Mouse (Mus musculus) regulatory T cell (primary cell): Measurements from ENCODE around the gene Cadm2.

Source experiments
- in situ Hi-C: fragments of 300-600 bp; cut with MboI, MseI; formaldehyde crosslinking; loops from one replicate; pipeline ENCODE4 v1.15.1; 2025; ENCODE audit warnings: high pct_unique_total_duplicates

Gene Cadm2

GRCm38 (mm10) chr16:67620826-67621505 lies at the start of gene Cadm2:
Gene Cadm2 (minus strand): TSS chr16:67620908.
- in situ Hi-C loops, result no loop called here

GRCm38 (mm10) chr16:67646930-67647329 lies 26.2 kb upstream of the Cadm2 start:
- in situ Hi-C loops, result no loop called here

- in situ Hi-C loops, result no loop called here
These were observed 22.9 kb upstream of the Cadm2 start for GRCm38 (mm10) chr16:67643651-67644050.

GRCm38 (mm10) chr16:67619906-67620781 lies 564 bp downstream of the Cadm2 start:
- in situ Hi-C loops, result no loop called here

GRCm38 (mm10) chr16:67619416-67619815 lies 1.3 kb downstream of the Cadm2 start:
- in situ Hi-C loops, result no loop called here

- in situ Hi-C loops, result no loop called here
These were observed 1.9 kb downstream of the Cadm2 start for GRCm38 (mm10) chr16:67618817-67619216.

GRCm38 (mm10) chr16:67617811-67618210 lies 2.9 kb downstream of the Cadm2 start:
- in situ Hi-C loops, result no loop called here

- in situ Hi-C loops, result no loop called here
These were observed 3.5 kb downstream of the Cadm2 start for GRCm38 (mm10) chr16:67617256-67617655.

- in situ Hi-C loops, result no loop called here
These were observed 6.8 kb downstream of the Cadm2 start for GRCm38 (mm10) chr16:67613876-67614275.

- in situ Hi-C loops, result no loop called here
These were observed 9.6 kb downstream of the Cadm2 start for GRCm38 (mm10) chr16:67610904-67611681.

GRCm38 (mm10) chr16:67609116-67609515 lies 11.6 kb downstream of the Cadm2 start:
- in situ Hi-C loops, result no loop called here

GRCm38 (mm10) chr16:67608499-67608898 lies 12.2 kb downstream of the Cadm2 start:
- in situ Hi-C loops, result no loop called here

GRCm38 (mm10) chr16:67605661-67606060 lies 15.0 kb downstream of the Cadm2 start:
- in situ Hi-C loops, result no loop called here

- in situ Hi-C loops, result no loop called here
These were observed 20.7 kb downstream of the Cadm2 start for GRCm38 (mm10) chr16:67599981-67600380.

GRCm38 (mm10) chr16:67598841-67599240 lies 21.9 kb downstream of the Cadm2 start:
- in situ Hi-C loops, result no loop called here

GRCm38 (mm10) chr16:67591015-67591414 lies 29.7 kb downstream of the Cadm2 start:
- in situ Hi-C loops, result no loop called here

- in situ Hi-C loops, result no loop called here
These were observed 41.7 kb downstream of the Cadm2 start for GRCm38 (mm10) chr16:67578842-67579517.

GRCm38 (mm10) chr16:67575557-67575956 lies 45.2 kb downstream of the Cadm2 start:
- in situ Hi-C loops, result no loop called here

- in situ Hi-C loops, result no loop called here
These were observed 93.7 kb downstream of the Cadm2 start for GRCm38 (mm10) chr16:67526992-67527391.

GRCm38 (mm10) chr16:67524878-67525277 lies 95.8 kb downstream of the Cadm2 start:
- in situ Hi-C loops, result no loop called here

- in situ Hi-C loops, result no loop called here
These were observed 102.4 kb downstream of the Cadm2 start for GRCm38 (mm10) chr16:67518311-67518710.

GRCm38 (mm10) chr16:67515549-67515948 lies 105.2 kb downstream of the Cadm2 start:
- in situ Hi-C loops, result no loop called here
